Mouse (Mus musculus) hindbrain, embryonic 12.5 days (tissue): ENCODE measurements around the gene Pakap. TPM values are rescaled to one million over a fixed set of nuclear protein-coding genes. Genes with fewer than 3 reads are reported as not detected.

Experiments used
- ATAC-seq: fragments of 200-750 bp; cut with Nextera tagmentation; 2 replicates; pipeline ENCODE4 v1.8.0; 2017; ENCODE audit warnings: moderate TSS enrichment; ENCODE audit not compliant: low FRiP score
- H3K27ac ChIP-seq: fragments of 300-500 bp; sonication (generic); 2 replicates; pipeline ENCODE4 v1.5.1; 2016; ENCODE audit warnings: mild to moderate bottlenecking
- H3K27me3 ChIP-seq: fragments of 300-500 bp; sonication (generic); 2 replicates; pipeline ENCODE4 v1.6.1; 2016; ENCODE audit warnings: mild to moderate bottlenecking
- H3K36me3 ChIP-seq: fragments of 300-500 bp; sonication (generic); 2 replicates; pipeline ENCODE4 v1.6.1; 2016; ENCODE audit warnings: mild to moderate bottlenecking
- H3K4me1 ChIP-seq: fragments of 300-500 bp; sonication (generic); 2 replicates; pipeline ENCODE4 v1.6.1; 2016
- H3K4me2 ChIP-seq: fragments of 300-500 bp; sonication (generic); replicated peaks from 2 replicates; pipeline ENCODE4 v1.6.1; 2016; ENCODE audit warnings: mild to moderate bottlenecking
- H3K4me3 ChIP-seq: fragments of 300-500 bp; sonication (generic); 2 replicates; pipeline ENCODE4 v1.5.1; 2016; ENCODE audit warnings: mild to moderate bottlenecking
- H3K9ac ChIP-seq: fragments of 300-500 bp; sonication (generic); 2 replicates; pipeline ENCODE4 v1.6.1; 2016; ENCODE audit warnings: mild to moderate bottlenecking, moderate library complexity
- H3K9me3 ChIP-seq: fragments of 300-500 bp; sonication (generic); replicated peaks from 2 replicates; pipeline ENCODE4 v1.6.1; 2016; ENCODE audit warnings: mild to moderate bottlenecking
- WGBS: fragments of 180-500 bp; shearing (Covaris S2); methylation state at CpG from one replicate; pipeline ENCODE4 v1.1.7; 2016; 5-methylcytosine and 5-hydroxymethylcytosine counted together
- polyA plus RNA-seq: library from polyadenylated mRNA; unstranded; fragments of >200 nt; fragmentation: Nextera tagmentation; extraction: Ambion mirVana; gene quantifications from 2 replicates; pipeline ENCODE4 v1.2.1, GENCODE M21; 2016

Pakap gene
- polyA plus RNA-seq, 1 experiment from 2014 or later: 28.1 TPM

DNA sequence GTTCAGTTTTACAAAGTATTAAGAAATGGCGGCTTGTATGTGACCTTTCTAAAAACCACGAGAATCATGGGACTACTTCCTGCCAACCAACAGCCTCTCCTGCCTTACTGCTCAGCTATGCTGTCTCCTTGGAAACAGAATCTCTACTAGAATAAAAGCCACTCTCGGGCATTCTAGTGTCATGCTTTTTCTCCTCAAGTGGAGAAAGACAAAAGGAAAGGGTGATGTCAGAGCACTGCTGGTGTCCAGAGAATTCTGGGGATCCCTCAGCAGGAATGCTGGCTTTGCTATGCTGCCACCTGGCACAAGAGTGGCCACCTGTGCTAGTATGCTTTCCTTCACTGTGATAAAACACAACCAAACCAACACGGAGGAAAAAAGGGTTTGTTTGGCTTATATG lies 92.5 kb downstream of the Pakap start:
- H3K36me3 ChIP-seq: no peaks in the 10 kb centered on the region
- H3K27me3 ChIP-seq: no peaks in the 10 kb centered on the region
- no peak overlapping the region for H3K4me2 ChIP-seq
- 0 out of 2 replicates have a peak, but pooled peaks have one; percentile 46 for ATAC-seq
- H3K9ac ChIP-seq: no peak overlapping the region
- no peak overlapping the region for H3K4me3 ChIP-seq
- peaks cover 13% of the 10 kb centered on the region for H3K4me1 ChIP-seq
- H3K9me3 ChIP-seq: no peaks in the 10 kb centered on the region
- 17% methylated on average over 4 of the region's 4 CpGs for WGBS
- H3K27ac ChIP-seq: no peak overlapping the region

GRCm38 (mm10) chr4:57666101-57666500 lies 98.1 kb downstream of the Pakap start:
- H3K4me2 ChIP-seq: no peak overlapping the region
- no peaks in the 10 kb centered on the region for H3K9me3 ChIP-seq
- H3K36me3 ChIP-seq: no peaks in the 10 kb centered on the region
- H3K4me3 ChIP-seq: no peak overlapping the region
- H3K4me1 ChIP-seq: no peaks in the 10 kb centered on the region
- no peak overlapping the region for H3K9ac ChIP-seq
- 83% methylated on average over 3 of the region's 3 CpGs for WGBS
- H3K27ac ChIP-seq: no peak overlapping the region
- ATAC-seq: no peak
- no peaks in the 10 kb centered on the region for H3K27me3 ChIP-seq

DNA sequence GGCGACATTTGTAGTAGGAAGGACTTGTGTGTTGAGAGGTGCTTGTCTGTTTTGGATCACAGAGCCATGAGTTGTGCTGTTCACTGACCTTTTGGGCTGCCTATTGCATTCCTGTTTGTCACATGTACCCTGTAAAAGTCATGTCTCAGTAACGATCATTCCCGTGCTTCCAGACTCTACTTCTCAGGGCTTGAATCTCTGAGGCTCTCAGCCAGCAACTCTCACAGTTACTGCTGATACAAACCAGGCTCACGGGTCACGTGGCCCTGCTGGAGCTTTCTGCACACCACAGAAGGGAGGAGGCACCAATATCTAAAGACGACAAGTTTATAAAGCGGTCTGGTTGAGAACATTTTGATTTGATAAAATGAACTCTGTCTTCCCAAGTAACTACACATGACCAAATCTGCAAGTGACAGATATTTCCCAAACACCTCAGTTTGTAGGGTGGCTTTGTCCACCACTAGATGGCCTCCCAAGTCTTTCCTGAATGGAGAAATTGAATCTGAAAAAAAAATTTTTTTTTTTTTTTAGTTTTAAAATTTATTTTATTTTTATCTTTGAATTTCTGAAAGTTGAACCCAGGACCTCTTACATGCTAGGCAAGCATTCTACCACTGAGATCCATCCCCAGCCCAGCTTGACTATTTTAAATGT lies 103.0 kb downstream of the Pakap start:
- Histone ChIP-seq H3K4me2 (no peak overlapping the region), H3K27me3 (no peaks in the 10 kb centered on the region), H3K9me3 (no peaks in the 10 kb centered on the region), H3K27ac (no peak overlapping the region), H3K9ac (no peak overlapping the region), H3K36me3 (no peaks in the 10 kb centered on the region), H3K4me3 (no peak overlapping the region), H3K4me1 (peaks cover 10% of the 10 kb centered on the region)
- ATAC-seq: no peak
- 70% methylated on average over 7 of the region's 7 CpGs for WGBS

- H3K36me3 ChIP-seq: no peaks in the 10 kb centered on the region
- no peak overlapping the region for H3K9ac ChIP-seq
- no peaks in the 10 kb centered on the region for H3K27me3 ChIP-seq
- peaks cover 10% of the 10 kb centered on the region for H3K4me1 ChIP-seq
- H3K9me3 ChIP-seq: no peaks in the 10 kb centered on the region
- no peak overlapping the region for H3K4me2 ChIP-seq
- ATAC-seq: no peak
- H3K27ac ChIP-seq: no peak overlapping the region
- WGBS: 79% methylated on average over 4 of the region's 4 CpGs
- no peak overlapping the region for H3K4me3 ChIP-seq
These were observed 104.6 kb downstream of the Pakap start for GRCm38 (mm10) chr4:57672541-57672940.

- peak; percentile 74 for ATAC-seq
- no peak overlapping the region for H3K27ac ChIP-seq
- H3K4me3 ChIP-seq: peak overlapping the region; percentile 9; the same call in 1 of the 2 replicates
- WGBS: 15% methylated on average over 12 of the region's 12 CpGs
- H3K9ac ChIP-seq: peak overlapping the region; percentile 39; the same call in 1 of the 2 replicates
- no peaks in the 10 kb centered on the region for H3K36me3 ChIP-seq
- H3K9me3 ChIP-seq: no peaks in the 10 kb centered on the region
- H3K4me1 ChIP-seq: peaks cover 10% of the 10 kb centered on the region
- peak overlapping the region; percentile 52 for H3K4me2 ChIP-seq
- no peaks in the 10 kb centered on the region for H3K27me3 ChIP-seq
These were observed 105.3 kb downstream of the Pakap start for GRCm38 (mm10) chr4:57672996-57673906.

GRCm38 (mm10) chr4:57674351-57674750 lies 106.4 kb downstream of the Pakap start:
- no peak overlapping the region for H3K27ac ChIP-seq
- H3K4me1 ChIP-seq: peaks cover 10% of the 10 kb centered on the region
- 77% methylated on average over 7 of the region's 7 CpGs for WGBS
- H3K27me3 ChIP-seq: no peaks in the 10 kb centered on the region
- ATAC-seq: no peak
- no peak overlapping the region for H3K4me2 ChIP-seq
- no peaks in the 10 kb centered on the region for H3K9me3 ChIP-seq
- H3K4me3 ChIP-seq: no peak overlapping the region
- no peak overlapping the region for H3K9ac ChIP-seq
- H3K36me3 ChIP-seq: no peaks in the 10 kb centered on the region

GRCm38 (mm10) chr4:57675387-57675786 lies 107.4 kb downstream of the Pakap start:
- Histone ChIP-seq H3K9me3 (no peaks in the 10 kb centered on the region), H3K4me2 (peak overlapping the region; percentile 47), H3K36me3 (no peaks in the 10 kb centered on the region), H3K27ac (no peak overlapping the region), H3K9ac (peak overlapping the region; percentile 18; the same call in 1 of the 2 replicates), H3K4me3 (peak overlapping the region; percentile 13; the same call in 1 of the 2 replicates), H3K27me3 (no peaks in the 10 kb centered on the region), H3K4me1 (peaks cover 14% of the 10 kb centered on the region)
- 3% methylated on average over 13 of the region's 13 CpGs for WGBS
- ATAC-seq: peak; percentile 27; the same call in 1 of the 2 replicates

DNA sequence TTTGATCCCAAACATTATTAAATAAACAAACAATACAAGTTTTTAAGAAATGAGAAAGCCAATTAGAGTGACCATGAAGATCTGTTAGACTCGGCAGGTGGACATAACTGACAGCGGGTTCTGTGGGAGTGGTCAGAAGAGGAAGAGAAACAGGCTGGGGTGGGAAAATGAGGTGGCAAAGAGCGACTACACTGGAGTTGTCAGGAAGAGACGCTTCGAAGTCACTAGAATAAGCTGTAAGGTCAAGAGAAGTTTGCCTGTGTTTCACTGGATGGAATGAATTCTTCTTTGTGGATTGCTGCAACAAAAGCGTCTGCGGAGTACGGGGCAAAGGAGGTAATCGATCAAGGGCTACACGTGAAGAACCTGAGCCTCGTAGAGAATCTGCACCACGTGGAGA lies 109.9 kb downstream of the Pakap start:
- no peak for ATAC-seq
- 85% methylated on average over 12 of the region's 12 CpGs for WGBS
- Histone ChIP-seq H3K4me3 (no peak overlapping the region), H3K4me2 (no peak overlapping the region), H3K9me3 (no peaks in the 10 kb centered on the region), H3K27ac (no peak overlapping the region), H3K27me3 (no peaks in the 10 kb centered on the region), H3K36me3 (no peaks in the 10 kb centered on the region), H3K4me1 (peaks cover 19% of the 10 kb centered on the region), H3K9ac (no peak overlapping the region)

DNA sequence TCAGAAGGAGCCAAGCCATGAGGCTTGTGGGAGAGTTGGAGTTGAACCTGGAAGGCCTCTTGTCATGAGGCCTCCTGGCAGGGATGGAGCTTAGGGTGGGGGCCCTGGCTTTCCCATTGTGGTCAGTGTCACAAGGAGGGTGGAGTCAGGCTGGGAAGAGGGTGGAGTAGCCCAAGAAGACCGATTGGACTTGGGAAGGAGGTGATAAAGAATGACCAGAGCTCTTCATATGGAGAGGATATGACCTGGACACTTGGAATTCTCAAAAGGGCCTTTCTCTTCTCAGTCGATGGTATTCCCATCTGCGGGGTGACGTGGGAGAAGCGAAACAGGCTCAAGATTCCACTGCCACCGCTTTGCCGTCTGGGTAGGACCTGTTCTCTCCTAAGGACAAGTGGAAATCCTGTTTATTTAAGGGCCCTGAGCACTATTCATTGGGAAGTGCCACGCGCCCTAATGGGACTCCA lies 111.0 kb downstream of the Pakap start:
- no peaks in the 10 kb centered on the region for H3K9me3 ChIP-seq
- 78% methylated on average over 9 of the region's 9 CpGs for WGBS
- no peak for ATAC-seq
- no peak overlapping the region for H3K9ac ChIP-seq
- no peak overlapping the region for H3K4me2 ChIP-seq
- no peaks in the 10 kb centered on the region for H3K36me3 ChIP-seq
- no peak overlapping the region for H3K27ac ChIP-seq
- no peak overlapping the region for H3K4me3 ChIP-seq
- no peaks in the 10 kb centered on the region for H3K27me3 ChIP-seq
- H3K4me1 ChIP-seq: peaks cover 19% of the 10 kb centered on the region

DNA sequence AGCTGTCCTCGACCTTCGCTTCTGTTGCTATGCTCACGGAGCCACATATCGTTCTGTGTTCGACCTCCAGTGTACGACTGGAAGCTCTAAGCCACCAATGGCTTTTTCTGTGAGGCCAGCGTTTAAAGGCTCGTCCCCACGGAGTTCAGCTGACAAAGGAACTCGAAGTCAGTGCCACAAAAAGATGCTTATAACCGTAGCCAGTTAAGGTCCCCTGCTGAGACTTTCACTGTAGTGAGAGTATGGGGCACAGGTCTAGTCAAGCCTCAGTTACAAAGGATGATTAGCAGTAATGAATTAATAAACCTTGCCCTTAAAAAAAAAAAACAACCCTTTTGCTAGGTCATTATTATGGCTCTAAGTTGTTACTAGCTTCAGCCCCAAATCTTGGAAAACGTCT lies 112.2 kb downstream of the Pakap start:
- Histone ChIP-seq H3K9ac (no peak overlapping the region), H3K36me3 (no peaks in the 10 kb centered on the region), H3K9me3 (no peaks in the 10 kb centered on the region), H3K27ac (no peak overlapping the region), H3K4me3 (no peak overlapping the region), H3K4me1 (peaks cover 12% of the 10 kb centered on the region), H3K27me3 (no peaks in the 10 kb centered on the region), H3K4me2 (no peak overlapping the region)
- no peak for ATAC-seq
- 51% methylated on average over 12 of the region's 12 CpGs for WGBS

GRCm38 (mm10) chr4:57681511-57681910 lies 113.5 kb downstream of the Pakap start:
- Histone ChIP-seq H3K9ac (peak overlapping the region; percentile 23; the same call in 1 of the 2 replicates), H3K27ac (no peak overlapping the region; the same call in 1 of the 2 replicates), H3K4me3 (no peak overlapping the region), H3K27me3 (no peaks in the 10 kb centered on the region), H3K4me2 (no peak overlapping the region), H3K36me3 (no peaks in the 10 kb centered on the region), H3K9me3 (no peaks in the 10 kb centered on the region), H3K4me1 (0 out of 2 replicates have a peak, but pooled peaks cover 9% of the 10 kb centered on the region)
- 64% methylated on average over 12 of the region's 12 CpGs for WGBS
- peak; percentile 58; the same call in 1 of the 2 replicates for ATAC-seq

DNA sequence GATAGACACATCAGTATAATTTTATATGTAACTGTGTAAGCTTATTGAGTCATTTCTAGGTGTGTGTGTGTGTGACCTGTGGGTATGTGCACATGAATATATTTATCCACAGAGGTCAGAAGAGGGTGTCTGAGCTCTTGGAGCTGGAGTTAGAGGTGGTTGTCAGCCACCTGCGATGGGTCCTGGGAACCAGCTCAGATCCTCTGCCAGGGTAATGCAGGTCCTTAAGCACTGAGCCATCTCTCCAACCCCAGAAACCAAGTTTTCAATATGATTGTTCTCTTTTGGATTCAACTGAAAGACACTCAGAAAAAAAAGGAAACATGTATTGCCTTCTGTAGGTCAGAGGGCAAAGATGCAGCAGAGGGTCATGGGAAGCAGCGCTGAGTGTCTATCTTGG lies 114.4 kb downstream of the Pakap start:
- Histone ChIP-seq H3K9me3 (no peaks in the 10 kb centered on the region), H3K27ac (no peak overlapping the region), H3K4me1 (peaks cover 11% of the 10 kb centered on the region), H3K4me2 (no peak overlapping the region), H3K9ac (no peak overlapping the region), H3K4me3 (no peak overlapping the region), H3K36me3 (no peaks in the 10 kb centered on the region), H3K27me3 (no peaks in the 10 kb centered on the region)
- no peak for ATAC-seq
- WGBS: 93% methylated on average over 2 of the region's 2 CpGs
